Mouse (Mus musculus) liver, embryonic 12.5 days (tissue): Measurements from ENCODE around the gene Pard6a. TPM values are rescaled to one million over a fixed set of nuclear protein-coding genes. Genes with fewer than 3 reads are reported as not detected.

Experiments
- ATAC-seq: fragments of 200-750 bp; cut with Nextera tagmentation; 2 replicates; pipeline ENCODE4 v1.8.0; 2017; ENCODE audit warnings: moderate number of reproducible peaks, mild to moderate bottlenecking, moderate library complexity
- H3K27ac ChIP-seq: fragments of 300-500 bp; sonication (generic); 2 replicates; pipeline ENCODE4 v1.5.1; 2016; ENCODE audit warnings: mild to moderate bottlenecking
- H3K27me3 ChIP-seq: fragments of 300-500 bp; sonication (generic); replicated peaks from 2 replicates; pipeline ENCODE4 v1.6.1; 2016; ENCODE audit warnings: mild to moderate bottlenecking, moderate library complexity
- H3K36me3 ChIP-seq: fragments of 300-500 bp; sonication (generic); 2 replicates; pipeline ENCODE4 v1.6.1; 2016; ENCODE audit warnings: mild to moderate bottlenecking, moderate library complexity
- H3K4me1 ChIP-seq: fragments of 300-500 bp; sonication (generic); 2 replicates; pipeline ENCODE4 v1.6.1; 2016
- H3K4me2 ChIP-seq: fragments of 300-500 bp; sonication (generic); 2 replicates; pipeline ENCODE4 v1.6.1; 2016; ENCODE audit warnings: mild to moderate bottlenecking, moderate library complexity
- H3K4me3 ChIP-seq: fragments of 300-500 bp; sonication (generic); 2 replicates; pipeline ENCODE4 v1.5.1; 2016; ENCODE audit warnings: mild to moderate bottlenecking, moderate library complexity
- H3K9ac ChIP-seq: fragments of 300-500 bp; sonication (generic); 2 replicates; pipeline ENCODE4 v1.6.1; 2016; ENCODE audit warnings: mild to moderate bottlenecking, moderate library complexity
- H3K9me3 ChIP-seq: fragments of 300-500 bp; sonication (generic); replicated peaks from 2 replicates; pipeline ENCODE4 v1.6.1; 2016; ENCODE audit warnings: mild to moderate bottlenecking, moderate library complexity
- WGBS: fragments of 180-500 bp; shearing (Covaris S2); methylation state at CpG from one replicate; pipeline ENCODE4 v1.1.7; 2016; ENCODE audit not compliant: insufficient replicate concordance; 5-methylcytosine and 5-hydroxymethylcytosine counted together
- polyA plus RNA-seq: library from polyadenylated mRNA; unstranded; fragments of >200 nt; fragmentation: Nextera tagmentation; extraction: Ambion mirVana; gene quantifications from 2 replicates; pipeline ENCODE4 v1.2.1, GENCODE M21; 2016

Gene Pard6a
- polyA plus RNA-seq, 1 experiment from 2014 or later = 10.8 TPM

DNA sequence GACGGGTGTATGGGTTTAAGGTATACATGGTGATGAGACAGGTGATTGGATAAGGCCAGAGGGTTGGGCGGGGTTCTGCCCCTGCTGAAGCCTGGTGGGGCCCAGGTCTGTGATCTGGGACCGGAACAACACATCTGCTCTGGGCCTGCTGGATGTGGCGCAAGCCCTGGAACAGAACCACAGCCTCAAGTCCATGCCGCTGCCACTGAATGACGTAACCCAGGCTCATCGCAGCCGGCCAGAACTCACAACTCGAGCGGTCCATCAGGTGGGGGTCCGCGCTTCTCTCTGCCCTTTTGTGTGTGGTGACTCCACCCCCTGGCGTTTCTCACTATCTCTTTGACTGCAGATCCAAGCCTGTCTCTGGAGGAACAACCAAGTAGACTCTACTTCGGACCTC, 10.0 kb upstream of the Pard6a start:
- 68% methylated on average over 14 of the region's 14 CpGs for WGBS
- Histone ChIP-seq H3K4me1 (peaks cover 22% of the 10 kb centered on the region), H3K27me3 (peaks cover 25% of the 10 kb centered on the region), H3K4me2 (no peak overlapping the region), H3K9ac (no peak overlapping the region), H3K4me3 (no peak overlapping the region), H3K9me3 (no peaks in the 10 kb centered on the region), H3K36me3 (no peaks in the 10 kb centered on the region), H3K27ac (no peak overlapping the region)
- ATAC-seq = no peak

DNA sequence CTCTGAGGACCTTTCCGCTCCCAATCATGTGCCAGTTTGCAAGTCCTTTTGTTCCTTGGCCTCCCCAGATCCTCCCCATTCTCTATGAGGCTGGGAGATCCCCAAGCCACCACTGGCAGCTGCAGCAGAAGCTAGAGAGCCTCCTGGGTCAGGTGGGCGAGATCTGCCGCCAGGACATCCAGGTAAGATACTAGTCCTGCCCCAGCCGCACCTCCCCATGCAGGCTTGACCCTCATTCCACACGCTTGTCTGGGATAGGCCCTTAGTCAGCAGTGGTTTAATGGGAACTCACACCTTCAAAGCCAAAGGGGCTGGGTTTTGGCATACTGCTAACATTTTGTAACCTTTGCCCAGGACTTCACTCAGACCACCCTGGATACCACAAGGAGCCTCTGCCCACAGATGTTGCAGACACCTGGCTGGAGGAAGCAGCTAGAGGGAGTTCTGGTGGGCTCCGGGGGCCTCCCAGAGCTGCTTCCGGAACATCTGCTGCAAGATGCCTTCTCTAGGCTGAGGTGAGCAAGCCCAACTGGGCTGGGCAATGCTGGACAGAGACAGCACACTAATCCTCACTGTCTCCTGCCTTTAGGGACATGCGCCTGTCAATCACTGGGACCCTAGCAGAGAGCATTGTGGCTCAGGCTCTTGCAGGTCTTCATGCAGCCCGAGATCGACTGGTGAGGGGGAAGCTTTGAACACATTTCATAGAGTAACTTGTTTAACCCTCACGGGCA, 8.3 kb upstream of the Pard6a start:
- peaks cover 25% of the 10 kb centered on the region for H3K27me3 ChIP-seq
- 80% methylated on average over 11 of the region's 11 CpGs for WGBS

DNA sequence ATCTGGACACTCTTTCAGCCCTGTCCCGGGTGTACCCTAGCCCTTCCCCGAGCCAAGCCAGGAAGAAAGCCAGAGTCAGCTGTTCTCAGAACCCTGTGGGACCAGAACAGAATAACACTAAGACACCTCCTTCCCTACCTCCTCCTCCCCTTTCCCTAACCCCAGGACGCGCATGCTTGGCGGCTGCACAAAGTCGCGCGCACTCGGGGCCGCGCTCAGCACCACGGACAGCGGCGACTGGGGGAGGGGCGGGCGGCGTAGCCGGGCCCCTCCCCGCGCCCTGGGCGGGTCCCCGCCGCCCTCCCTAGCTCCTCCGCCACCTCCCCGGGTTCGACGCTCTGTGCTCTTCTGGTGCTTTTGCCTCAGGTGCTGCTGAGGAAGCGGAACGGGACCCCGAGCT, 7.3 kb upstream of the Pard6a start:
- H3K27ac ChIP-seq = no peak overlapping the region
- H3K9me3 ChIP-seq = no peaks in the 10 kb centered on the region
- peaks cover 24% of the 10 kb centered on the region for H3K27me3 ChIP-seq
- peak overlapping the region; percentile 49 for H3K4me3 ChIP-seq
- WGBS = 6% methylated on average over 28 of the region's 30 CpGs
- H3K4me2 ChIP-seq = peak overlapping the region; percentile 85
- ATAC-seq = peak; percentile 60
- peak overlapping the region; percentile 37; the same call in 1 of the 2 replicates for H3K9ac ChIP-seq
- peaks cover 23% of the 10 kb centered on the region for H3K36me3 ChIP-seq
- H3K4me1 ChIP-seq = peaks cover 26% of the 10 kb centered on the region

More for the DNA sequence above, 8.3 kb upstream of the Pard6a start:
- peaks cover 12% of the 10 kb centered on the region for H3K36me3 ChIP-seq
- no peak overlapping the region for H3K9ac ChIP-seq
- ATAC-seq = no peak
- H3K4me3 ChIP-seq = no peak overlapping the region
- peaks cover 30% of the 10 kb centered on the region for H3K4me1 ChIP-seq
- no peaks in the 10 kb centered on the region for H3K9me3 ChIP-seq
- no peak overlapping the region for H3K27ac ChIP-seq
- H3K4me2 ChIP-seq = no peak overlapping the region

DNA sequence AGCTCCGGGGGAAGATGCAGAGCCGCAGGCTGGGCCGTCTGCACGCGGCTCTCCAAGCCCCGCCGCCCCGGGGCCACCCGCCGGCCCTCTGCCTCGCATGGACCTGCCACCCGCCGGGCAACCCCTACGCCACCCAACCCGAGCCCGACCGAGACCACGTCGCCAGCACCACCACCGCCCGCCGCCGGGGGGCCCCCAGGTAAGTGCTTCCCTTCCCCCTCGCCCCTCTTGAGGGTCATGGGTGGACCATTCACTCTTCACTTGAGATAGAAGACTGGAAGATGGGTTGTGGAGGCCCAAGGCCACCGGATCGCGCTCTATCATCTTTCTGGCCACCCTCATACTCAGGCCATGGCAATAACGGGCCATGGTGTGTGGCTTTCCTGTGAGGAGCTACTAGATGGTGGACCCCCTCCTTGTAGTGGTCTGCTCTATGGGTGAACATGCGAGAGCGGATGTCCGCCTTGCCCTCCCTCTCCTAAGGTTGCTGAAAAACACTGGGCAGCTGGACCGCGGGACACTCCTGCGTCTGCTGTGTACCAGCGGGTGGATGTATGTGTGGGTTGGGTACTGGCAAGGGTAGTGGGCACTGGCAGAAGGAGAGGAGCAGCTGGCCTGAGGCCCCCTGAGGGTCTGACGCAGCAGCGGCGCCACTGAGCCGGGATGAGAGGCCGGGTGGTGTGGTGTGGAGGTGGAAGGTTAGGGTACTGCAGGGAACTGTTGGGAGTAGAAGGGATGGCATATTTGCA, 6.7 kb upstream of the Pard6a start:
- Histone ChIP-seq H3K4me2 (peak overlapping the region; percentile 85), H3K9me3 (no peaks in the 10 kb centered on the region), H3K4me3 (peak overlapping the region; percentile 49), H3K27me3 (peaks cover 21% of the 10 kb centered on the region), H3K9ac (peak overlapping the region; percentile 37; the same call in 1 of the 2 replicates), H3K4me1 (peaks cover 26% of the 10 kb centered on the region), H3K36me3 (peaks cover 25% of the 10 kb centered on the region), H3K27ac (no peak overlapping the region)
- no peak for ATAC-seq
- 23% methylated on average over 40 of the region's 40 CpGs for WGBS

DNA sequence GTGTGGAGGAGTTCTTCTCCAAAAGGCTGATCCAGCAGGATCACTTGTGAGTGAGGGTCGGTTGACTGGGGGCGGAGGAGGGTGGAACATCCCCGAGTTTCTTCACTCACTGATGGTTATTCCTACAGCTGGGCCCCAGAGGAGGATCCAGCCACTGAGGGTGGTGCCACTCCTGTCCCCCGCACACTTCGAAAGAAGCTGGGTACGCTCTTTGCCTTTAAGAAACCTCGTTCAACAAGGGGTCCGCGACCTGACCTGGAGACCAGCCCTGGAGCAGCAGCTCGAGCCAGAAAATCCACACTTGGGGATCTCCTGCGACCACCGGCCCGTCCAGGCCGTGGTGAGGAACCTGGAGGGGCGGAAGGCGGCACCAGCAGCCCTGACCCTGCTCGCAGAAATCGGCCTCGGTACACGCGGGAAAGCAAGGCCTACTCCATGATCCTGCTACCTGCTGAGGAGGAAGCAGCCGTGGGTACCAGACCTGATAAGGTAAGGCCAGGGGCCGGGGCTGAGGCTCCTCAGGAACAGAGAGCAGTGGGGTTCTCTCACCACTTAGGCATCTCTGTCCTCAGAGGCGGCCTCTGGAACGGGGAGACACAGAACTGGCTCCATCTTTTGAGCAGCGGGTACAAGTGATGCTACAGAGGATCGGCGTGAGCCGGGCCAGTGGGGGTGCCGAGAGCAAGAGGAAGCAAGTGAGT, 5.7 kb upstream of the Pard6a start:
- H3K4me2 ChIP-seq = no peak overlapping the region
- peaks cover 35% of the 10 kb centered on the region for H3K4me1 ChIP-seq
- H3K36me3 ChIP-seq = peaks cover 25% of the 10 kb centered on the region
- H3K9ac ChIP-seq = no peak overlapping the region
- no peaks in the 10 kb centered on the region for H3K9me3 ChIP-seq
- H3K27ac ChIP-seq = no peak overlapping the region
- no peak for ATAC-seq
- H3K4me3 ChIP-seq = no peak overlapping the region
- peaks cover 21% of the 10 kb centered on the region for H3K27me3 ChIP-seq
- WGBS = 72% methylated on average over 30 of the region's 30 CpGs

DNA sequence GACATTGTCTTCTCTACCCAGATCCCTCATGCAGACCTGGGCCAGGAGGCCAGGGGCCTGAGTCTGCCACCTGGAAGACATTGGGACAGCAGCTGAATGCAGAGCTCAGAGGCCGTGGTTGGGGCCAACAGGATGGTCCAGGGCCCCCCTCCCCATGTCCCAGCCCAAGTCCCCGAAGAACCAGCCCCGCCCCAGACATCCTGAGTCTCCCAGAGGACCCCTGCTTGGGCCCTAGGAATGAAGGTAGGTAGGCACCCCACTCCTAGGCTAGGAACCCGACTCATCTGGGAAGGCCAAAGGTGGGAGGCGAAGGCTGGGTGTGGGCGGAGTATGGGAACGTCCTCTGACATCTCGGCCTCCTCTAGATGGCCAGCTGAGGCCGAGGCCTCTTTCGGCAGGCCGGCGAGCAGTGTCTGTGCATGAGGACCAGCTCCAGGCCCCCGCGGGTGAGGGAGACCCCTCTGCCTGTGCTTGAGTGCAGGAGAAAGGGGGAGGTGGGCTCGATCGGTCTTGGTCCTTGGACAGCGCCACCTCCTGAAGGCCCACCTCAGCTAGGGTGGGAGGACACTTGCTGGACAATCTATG, 3.7 kb upstream of the Pard6a start:
- 85% methylated on average over 17 of the region's 17 CpGs for WGBS
- H3K27ac ChIP-seq = no peak overlapping the region
- ATAC-seq = no peak

DNA sequence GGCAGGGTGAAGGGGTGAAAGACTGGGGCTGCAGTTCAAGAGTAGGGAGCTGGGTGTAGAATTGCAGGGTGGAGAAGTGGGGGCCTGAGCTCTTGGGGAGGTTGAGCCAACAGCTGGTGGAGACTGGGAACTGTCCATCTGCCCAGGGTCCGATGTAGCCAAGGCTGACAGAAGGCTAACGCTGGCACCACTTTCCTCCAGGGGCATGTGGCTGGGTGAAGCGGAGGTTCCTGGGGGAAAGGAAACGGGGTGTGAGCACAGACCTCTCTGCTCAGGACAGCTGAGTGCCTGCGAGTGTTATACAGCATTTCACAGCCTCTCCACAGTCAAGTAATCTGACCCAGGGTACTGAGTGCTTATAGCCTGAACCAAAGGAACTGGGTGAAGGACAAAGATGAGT, 2.2 kb upstream of the Pard6a start:
- 84% methylated on average over 5 of the region's 5 CpGs for WGBS

More for the DNA sequence above, 3.7 kb upstream of the Pard6a start:
- peaks cover 46% of the 10 kb centered on the region for H3K4me1 ChIP-seq
- H3K27me3 ChIP-seq = peaks cover 21% of the 10 kb centered on the region
- H3K4me3 ChIP-seq = no peak overlapping the region
- no peak overlapping the region for H3K4me2 ChIP-seq
- no peaks in the 10 kb centered on the region for H3K9me3 ChIP-seq
- no peak overlapping the region for H3K9ac ChIP-seq
- peaks cover 25% of the 10 kb centered on the region for H3K36me3 ChIP-seq

DNA sequence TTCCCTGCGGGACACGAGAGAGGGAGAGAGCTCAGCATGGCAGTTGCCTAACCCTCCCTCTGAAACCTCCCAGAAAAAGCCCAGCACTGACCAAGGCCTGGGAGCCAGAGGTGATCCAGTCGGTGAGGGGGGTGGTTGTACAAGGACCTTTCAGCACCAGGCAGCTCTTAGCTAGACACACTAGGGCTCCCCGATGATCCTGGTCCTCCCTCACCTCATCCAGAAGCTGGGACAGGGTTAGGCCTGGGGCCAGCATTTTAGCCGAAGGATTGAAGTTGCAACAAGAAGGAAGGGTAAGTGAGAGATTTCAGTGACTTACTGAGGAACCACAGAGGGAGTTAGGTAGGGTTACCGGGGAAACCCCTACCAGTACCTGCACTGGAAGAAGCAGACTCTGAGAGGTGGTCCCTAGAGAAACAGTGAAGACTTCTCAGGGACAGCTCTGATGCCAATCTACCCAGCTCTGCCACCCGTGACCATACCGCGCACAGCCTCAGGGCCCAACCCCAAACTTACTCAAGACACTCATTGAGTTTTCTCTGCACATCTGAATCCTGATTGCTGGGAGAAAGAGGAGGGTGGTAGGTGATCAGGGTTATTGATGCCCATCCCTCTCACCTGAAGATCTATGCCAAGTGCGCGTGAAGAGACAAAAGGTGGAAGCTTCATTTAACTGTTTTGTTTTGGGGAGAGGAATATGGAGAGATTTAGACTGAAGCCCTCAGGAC, 1.3 kb upstream of the Pard6a start:
- H3K27ac ChIP-seq = no peak overlapping the region
- peaks cover 40% of the 10 kb centered on the region for H3K4me1 ChIP-seq
- WGBS = 82% methylated on average over 11 of the region's 11 CpGs
- H3K4me3 ChIP-seq = peak overlapping the region; percentile 78
- H3K36me3 ChIP-seq = peaks cover 48% of the 10 kb centered on the region
- no peaks in the 10 kb centered on the region for H3K9me3 ChIP-seq
- peaks cover 10% of the 10 kb centered on the region; the same call in 1 of the 2 replicates for H3K27me3 ChIP-seq
- H3K9ac ChIP-seq = peak overlapping the region; percentile 77
- H3K4me2 ChIP-seq = peak overlapping the region; percentile 82
- ATAC-seq = no peak

More for the DNA sequence above, 2.2 kb upstream of the Pard6a start:
- no peak for ATAC-seq
- H3K9ac ChIP-seq = no peak overlapping the region
- no peak overlapping the region for H3K27ac ChIP-seq
- H3K4me3 ChIP-seq = no peak overlapping the region
- no peaks in the 10 kb centered on the region for H3K9me3 ChIP-seq
- no peak overlapping the region for H3K4me2 ChIP-seq
- peaks cover 20% of the 10 kb centered on the region for H3K27me3 ChIP-seq
- H3K36me3 ChIP-seq = peaks cover 40% of the 10 kb centered on the region
- H3K4me1 ChIP-seq = peaks cover 50% of the 10 kb centered on the region

DNA sequence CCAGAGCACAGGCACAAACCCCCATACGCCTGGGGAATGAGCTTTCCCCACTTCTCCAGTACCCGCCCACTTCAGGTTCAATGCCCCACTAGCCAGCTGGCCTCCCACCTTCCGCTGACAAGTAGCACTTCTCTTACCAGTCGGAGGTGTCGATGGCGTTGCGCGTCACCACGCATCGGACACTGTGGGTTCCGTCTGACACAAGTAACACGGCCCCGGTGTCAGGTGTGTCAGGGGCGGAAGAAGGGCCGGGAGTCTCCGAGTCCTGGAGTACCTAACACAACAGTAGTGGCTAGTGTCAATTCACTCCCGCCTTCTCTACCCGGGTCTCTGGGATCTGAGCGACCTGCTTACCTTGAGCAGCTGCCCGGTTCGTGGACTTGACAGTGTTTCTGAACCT, 382 bp upstream of the Pard6a start:
- peak; percentile 57 for ATAC-seq
- peaks cover 42% of the 10 kb centered on the region for H3K4me1 ChIP-seq
- H3K4me2 ChIP-seq = peak overlapping the region; percentile 82
- peak overlapping the region; percentile 97 for H3K27ac ChIP-seq
- peaks cover 1% of the 10 kb centered on the region; the same call in 1 of the 2 replicates for H3K27me3 ChIP-seq
- peak overlapping the region; percentile 78 for H3K4me3 ChIP-seq
- H3K9me3 ChIP-seq = no peaks in the 10 kb centered on the region
- WGBS = under 1% methylated on average over 21 of the region's 21 CpGs
- peaks cover 48% of the 10 kb centered on the region for H3K36me3 ChIP-seq
- peak overlapping the region; percentile 77 for H3K9ac ChIP-seq

DNA sequence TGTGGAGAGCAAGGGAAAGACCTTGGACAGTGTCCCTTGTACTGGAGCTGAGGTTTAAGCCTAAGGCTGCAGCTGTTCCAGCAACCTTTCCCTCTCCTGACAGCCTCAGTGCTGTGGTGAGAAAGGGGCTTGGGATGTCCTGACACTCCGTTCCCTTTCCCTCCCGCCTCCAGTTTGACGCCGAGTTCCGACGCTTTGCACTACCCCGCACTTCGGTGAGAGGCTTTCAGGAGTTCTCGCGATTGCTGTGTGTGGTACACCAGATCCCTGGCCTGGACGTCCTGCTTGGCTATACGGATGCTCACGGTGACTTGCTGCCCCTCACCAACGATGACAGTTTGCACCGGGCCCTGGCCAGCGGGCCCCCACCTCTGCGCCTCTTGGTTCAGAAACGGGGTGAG, 1.1 kb downstream of the Pard6a start:
- no peaks in the 10 kb centered on the region for H3K9me3 ChIP-seq
- H3K4me2 ChIP-seq = peak overlapping the region; percentile 82
- H3K36me3 ChIP-seq = peaks cover 42% of the 10 kb centered on the region
- peak overlapping the region; percentile 97 for H3K27ac ChIP-seq
- peak overlapping the region; percentile 67 for H3K9ac ChIP-seq
- 58% methylated on average over 18 of the region's 18 CpGs for WGBS
- H3K27me3 ChIP-seq = no peaks in the 10 kb centered on the region
- peak overlapping the region; percentile 78 for H3K4me3 ChIP-seq
- ATAC-seq = no peak; the same call in 1 of the 2 replicates
- H3K4me1 ChIP-seq = peaks cover 47% of the 10 kb centered on the region
